Mouse (Mus musculus): Measurements from ENCODE around the gene Etaa1. TPM values are rescaled to one million over a fixed set of nuclear protein-coding genes. Genes with fewer than 3 reads are reported as not detected.

The Etaa1 gene
- 10.8 TPM for polyA plus RNA-seq (2014; fragmentation: Illumina TruSeq; extraction: RNeasy Lipid Tissue Mini Kit (QIAGEN cat#74804); ENCODE audit: low read depth, low replicate concordance)

DNA sequence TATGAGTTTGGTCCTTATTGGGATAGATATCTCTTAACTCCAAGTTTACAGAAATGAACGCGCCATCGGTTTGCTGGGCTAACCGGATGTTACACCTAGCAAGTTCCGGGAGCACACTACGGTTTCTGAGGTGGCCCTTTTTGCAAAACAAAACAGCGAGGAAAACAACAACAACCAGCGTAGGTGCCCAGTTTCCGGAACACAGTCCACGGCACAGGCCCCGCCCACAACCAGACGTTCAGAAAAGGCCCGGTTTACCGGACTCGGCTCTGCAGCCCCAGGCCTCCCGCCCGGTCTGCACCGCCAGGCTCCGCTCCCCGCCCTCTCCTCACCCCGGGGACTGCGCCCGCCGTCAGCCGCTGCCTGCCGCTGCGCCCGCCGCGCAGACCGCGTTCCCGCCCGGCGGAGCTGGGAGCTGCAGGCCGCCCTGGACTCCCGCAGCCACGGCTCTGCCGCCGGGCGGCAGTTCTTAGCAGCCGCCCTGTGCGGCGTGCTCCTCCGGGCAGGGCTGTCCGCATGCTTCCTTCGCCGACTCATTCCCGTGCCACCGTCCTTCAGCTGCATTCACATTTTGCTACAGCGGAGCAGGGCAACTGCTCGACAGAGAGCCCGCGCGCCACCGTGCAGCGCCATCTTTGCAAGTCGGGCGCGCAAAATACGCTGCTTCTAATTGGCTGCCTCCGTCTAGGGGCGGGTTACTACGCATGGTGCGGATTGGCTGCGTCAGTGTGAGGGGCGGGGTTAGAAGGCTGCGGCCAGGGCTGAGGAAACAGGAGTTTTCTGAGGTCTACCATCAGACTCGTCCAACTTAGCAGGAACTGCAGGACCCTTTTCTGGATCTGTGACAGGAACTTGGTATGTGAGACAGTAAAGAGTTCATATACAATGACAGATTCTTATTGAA, at the start of gene Etaa1:
Gene Etaa1 (minus strand): TSS at position 645 of the 904 bp plus-strand sequence.

